Mouse (Mus musculus) ZHBTc4 (cell line): Measurements from ENCODE around the gene Neb.
A peak's percentile ranks its signal among the peaks of the same experiment; 100 is the strongest.

ENCODE experiments used
- DNase-seq: peaks from one replicate; pipeline ENCODE4 v3.0.0-alpha.2; 2011; ENCODE audit warnings: low read depth, low spot score

Neb gene

GRCm38 (mm10) chr2:52193629-52194028 lies 184.6 kb downstream of the Neb start:
- no peak for DNase-seq

- no peak for DNase-seq
Measured at GRCm38 (mm10) chr2:52179678-52180077, 198.6 kb downstream of the Neb start.

GRCm38 (mm10) chr2:52177726-52178125 lies 200.5 kb downstream of the Neb start:
- no peak for DNase-seq

- no peak for DNase-seq
Measured at GRCm38 (mm10) chr2:52177184-52177583, 201.1 kb downstream of the Neb start.

- no peak for DNase-seq
Measured at GRCm38 (mm10) chr2:52176537-52176936, 201.7 kb downstream of the Neb start.

- no peak for DNase-seq
Measured at GRCm38 (mm10) chr2:52174951-52175350, 203.3 kb downstream of the Neb start.

GRCm38 (mm10) chr2:52169243-52170005 lies 208.8 kb downstream of the Neb start:
- DNase-seq = no peak

GRCm38 (mm10) chr2:52153064-52153463 lies 225.2 kb downstream of the Neb start:
- DNase-seq = no peak

- DNase-seq = no peak
Measured at GRCm38 (mm10) chr2:52133351-52133750, 244.9 kb downstream of the Neb start.

GRCm38 (mm10) chr2:52131370-52131769 lies 246.9 kb downstream of the Neb start:
- DNase-seq = peak; percentile 20

- no peak for DNase-seq
Measured at GRCm38 (mm10) chr2:52114086-52114485, 264.2 kb downstream of the Neb start.
